Mouse (Mus musculus) liver, embryonic 14.5 days (tissue): ENCODE results near the gene Aak1. TPM values are rescaled to one million over a fixed set of nuclear protein-coding genes. Genes with fewer than 3 reads are reported as not detected.

Source experiments
- ATAC-seq: fragments of 200-750 bp; cut with Nextera tagmentation; 2 replicates; pipeline ENCODE4 v1.8.0; 2017; ENCODE audit warnings: moderate number of reproducible peaks, mild to moderate bottlenecking, moderate library complexity; ENCODE audit not compliant: insufficient read depth
- DNase-seq, 3 experiments: peaks; one replicate each; pipeline ENCODE4 v3.0.0-alpha.2; 2012 to 2013; ENCODE audit warnings: low read depth in 3 of 3, low spot score in 3 of 3
- H3K27ac ChIP-seq: fragments of 300-500 bp; sonication (generic); 2 replicates; pipeline ENCODE4 v1.5.1; 2014; ENCODE audit warnings: moderate library complexity, mild to moderate bottlenecking, control low read depth, inconsistent platforms
- H3K27me3 ChIP-seq: fragments of 300-500 bp; sonication (generic); 2 replicates; pipeline ENCODE4 v1.6.1; 2014; ENCODE audit warnings: mild to moderate bottlenecking, low read length, moderate library complexity; ENCODE audit not compliant: control insufficient read depth, insufficient read depth
- H3K36me3 ChIP-seq: fragments of 300-500 bp; sonication (generic); replicated peaks from 2 replicates; pipeline ENCODE4 v1.6.1; 2014; ENCODE audit warnings: low read depth; ENCODE audit not compliant: control insufficient read depth, insufficient read depth
- H3K4me1 ChIP-seq, 2 experiments: fragments of 200-500 bp in 1 of 2; fragments of 300-500 bp in 1 of 2; sonication (generic) in 1 of 2; replicated peaks; 2 replicates each; pipeline ENCODE4 v1.6.1; 2012 to 2014; ENCODE audit warnings: antibody characterized with exemption in 1 of 2, inconsistent platforms in 1 of 2, low read length in 1 of 2; ENCODE audit not compliant: control insufficient read depth in 2 of 2, insufficient read depth in 2 of 2
- H3K4me2 ChIP-seq: fragments of 300-500 bp; sonication (generic); 2 replicates; pipeline ENCODE4 v1.6.1; 2014; ENCODE audit warnings: low read depth, mild to moderate bottlenecking, control low read depth, moderate library complexity
- H3K4me3 ChIP-seq, 2 experiments: fragments of 200-500 bp in 1 of 2; fragments of 300-500 bp in 1 of 2; sonication (generic) in 1 of 2; 2 replicates each; pipeline ENCODE4 v1.5.1; 2012 to 2014; ENCODE audit warnings: low read depth in 2 of 2, low read length in 2 of 2, mild to moderate bottlenecking in 2 of 2, control low read depth in 1 of 2, inconsistent platforms in 1 of 2, moderate library complexity in 1 of 2; ENCODE audit not compliant: insufficient read depth in 1 of 2
- H3K9ac ChIP-seq: fragments of 300-500 bp; sonication (generic); replicated peaks from 2 replicates; pipeline ENCODE4 v1.6.1; 2014; ENCODE audit warnings: mild to moderate bottlenecking, control low read depth, moderate library complexity
- H3K9me3 ChIP-seq: fragments of 300-500 bp; sonication (generic); 2 replicates; pipeline ENCODE4 v1.6.1; 2016; ENCODE audit warnings: low read length, mixed read lengths; ENCODE audit not compliant: control insufficient read depth
- CTCF ChIP-seq: IDR thresholded peaks from 2 replicates; pipeline ENCODE4 v1.5.1; 2016; ENCODE audit warnings: antibody characterized with exemption, low read depth, control low read depth
- EP300 ChIP-seq: IDR thresholded peaks from 2 replicates; pipeline ENCODE4 v1.6.1; 2016; ENCODE audit warnings: antibody characterized with exemption, low read depth
- WGBS: fragments of 180-500 bp; shearing (Covaris S2); extraction: QIAGEN DNeasy Blood & Tissue Kit; methylation state at CpG from one replicate; pipeline ENCODE4 v1.1.7; 2014; ENCODE audit not compliant: insufficient replicate concordance; 5-methylcytosine and 5-hydroxymethylcytosine counted together
- polyA plus RNA-seq, 2 experiments: library from polyadenylated mRNA; depleted of rRNA in 1 of 2; stranded (reverse) in 1 of 2; unstranded in 1 of 2; fragments of >200 nt; fragmentation: Nextera tagmentation in 1 of 2; extraction: Ambion mirVana in 1 of 2; gene quantifications; 2 replicates each; pipeline versions ENCODE4 v1.2.1 to v1.2.3; 2012 to 2014

The Aak1 gene
- polyA plus RNA-seq, 2 experiments = 2.4 to 4.2 TPM

- no peak overlapping the region for H3K27ac ChIP-seq
- no peaks in the 10 kb centered on the region for H3K27me3 ChIP-seq
- DNase-seq (no peak), ATAC-seq (no peak)
- H3K9ac ChIP-seq = no peak overlapping the region
- 58% methylated on average over 3 of the region's 3 CpGs for WGBS
- TF ChIP-seq CTCF (no peak), EP300 (no peak)
- H3K9me3 ChIP-seq = no peaks in the 10 kb centered on the region
- no peak overlapping the region for H3K4me3 ChIP-seq
- H3K36me3 ChIP-seq = no peaks in the 10 kb centered on the region
- no peaks in the 10 kb centered on the region for H3K4me1 ChIP-seq
- no peak overlapping the region for H3K4me2 ChIP-seq
Observed at GRCm38 (mm10) chr6:86899053-86899452, 49.7 kb downstream of the Aak1 start.

DNA sequence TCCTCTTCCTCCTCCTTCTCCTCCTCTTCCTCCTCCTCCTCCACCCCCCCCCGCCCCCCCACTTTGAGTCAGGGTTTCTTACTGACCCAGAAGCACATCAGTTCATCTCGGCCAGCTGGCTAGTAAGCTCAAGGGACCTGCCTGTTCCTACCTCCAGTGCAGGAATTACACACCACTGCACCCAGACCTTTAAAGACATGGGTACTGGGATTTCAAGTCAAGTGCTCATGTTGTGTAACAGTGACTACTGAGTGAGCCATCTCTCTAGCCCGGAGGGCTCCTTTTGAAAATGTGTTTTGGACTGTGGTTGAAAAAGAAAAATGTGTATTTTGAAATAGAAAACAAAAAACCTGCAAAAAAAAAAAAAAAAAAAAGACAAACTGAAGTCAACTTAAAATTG is 50.6 kb downstream of the Aak1 start:
- Histone ChIP-seq H3K4me3 (no peak overlapping the region), H3K4me1 (no peaks in the 10 kb centered on the region), H3K36me3 (no peaks in the 10 kb centered on the region), H3K9ac (no peak overlapping the region), H3K4me2 (no peak overlapping the region), H3K27ac (no peak overlapping the region), H3K27me3 (no peaks in the 10 kb centered on the region), H3K9me3 (no peaks in the 10 kb centered on the region)
- no peak for TF ChIP-seq EP300
- WGBS = 64% methylated on average over 2 of the region's 3 CpGs
- no peak for ATAC-seq
- DNase-seq = no peak

- ATAC-seq (no peak), DNase-seq (no peak)
- TF ChIP-seq CTCF (no peak), EP300 (no peak)
- H3K4me1 ChIP-seq = no peaks in the 10 kb centered on the region
- H3K4me3 ChIP-seq = no peak overlapping the region
- H3K27me3 ChIP-seq = no peaks in the 10 kb centered on the region
- no peaks in the 10 kb centered on the region for H3K9me3 ChIP-seq
- no peaks in the 10 kb centered on the region for H3K36me3 ChIP-seq
- 49% methylated on average over 3 of the region's 3 CpGs for WGBS
- H3K27ac ChIP-seq = no peak overlapping the region
- no peak overlapping the region for H3K9ac ChIP-seq
- H3K4me2 ChIP-seq = no peak overlapping the region
Observed at GRCm38 (mm10) chr6:86900546-86900945, 51.2 kb downstream of the Aak1 start.

- no peak for DNase-seq
- WGBS = 73% methylated on average over 2 of the region's 2 CpGs
- no peak for TF ChIP-seq EP300
- TF ChIP-seq CTCF = no peak
Observed at GRCm38 (mm10) chr6:86905500-86905899, 56.2 kb downstream of the Aak1 start.

GRCm38 (mm10) chr6:86907191-86907590 is 57.9 kb downstream of the Aak1 start:
- no peaks in the 10 kb centered on the region for H3K9me3 ChIP-seq
- H3K4me3 ChIP-seq = no peak overlapping the region
- ATAC-seq (peak; percentile 50; the same call in 1 of the 2 replicates), DNase-seq (peak in 1 of 3 experiments; percentile 13)
- H3K4me2 ChIP-seq = no peak overlapping the region
- no peaks in the 10 kb centered on the region for H3K36me3 ChIP-seq
- peaks cover 0 to 2% of the 10 kb centered on the region in 2 experiments; a peak in 2 of 4 replicates for H3K4me1 ChIP-seq
- peak; percentile 34; the same call in 1 of the 2 replicates for TF ChIP-seq EP300
- no peak for TF ChIP-seq CTCF
- H3K27me3 ChIP-seq = no peaks in the 10 kb centered on the region
- no peak overlapping the region for H3K27ac ChIP-seq
- WGBS = 39% methylated on average over 2 of the region's 2 CpGs
- H3K9ac ChIP-seq = no peak overlapping the region

More at GRCm38 (mm10) chr6:86905500-86905899, 56.2 kb downstream of the Aak1 start:
- Histone ChIP-seq H3K9ac (no peak overlapping the region), H3K4me2 (no peak overlapping the region), H3K4me3 (no peak overlapping the region), H3K9me3 (no peaks in the 10 kb centered on the region), H3K27ac (no peak overlapping the region), H3K27me3 (no peaks in the 10 kb centered on the region), H3K4me1 (peaks cover 0 to 2% of the 10 kb centered on the region in 2 experiments; a peak in 2 of 4 replicates), H3K36me3 (no peaks in the 10 kb centered on the region)
- ATAC-seq = no peak
